Mouse (Mus musculus) limb, embryonic 14.5 days (tissue): ENCODE measurements around the gene Babam1. TPM values are rescaled to one million over a fixed set of nuclear protein-coding genes. Genes with fewer than 3 reads are reported as not detected.

Source experiments
- ATAC-seq: fragments of 200-750 bp; cut with Nextera tagmentation; 2 replicates; pipeline ENCODE4 v1.8.0; 2017; ENCODE audit warnings: low read depth, moderate number of reproducible peaks, moderate TSS enrichment; ENCODE audit not compliant: low FRiP score
- DNase-seq: peaks from one replicate; pipeline ENCODE4 v3.0.0-alpha.2; 2015; ENCODE audit warnings: low spot score
- H3K27ac ChIP-seq: fragments of 300-500 bp; sonication (generic); replicated peaks from 2 replicates; pipeline ENCODE4 v1.5.1; 2014; ENCODE audit warnings: low read depth, mild to moderate bottlenecking, low read length, moderate library complexity, mixed read lengths
- H3K27me3 ChIP-seq: fragments of 300-500 bp; sonication (generic); 2 replicates; pipeline ENCODE4 v1.6.1; 2014; ENCODE audit warnings: low read length, mixed read lengths; ENCODE audit not compliant: control insufficient read depth, insufficient read depth
- H3K36me3 ChIP-seq: fragments of 300-500 bp; sonication (generic); 2 replicates; pipeline ENCODE4 v1.6.1; 2014; ENCODE audit warnings: mild to moderate bottlenecking, low read length, moderate library complexity, mixed read lengths; ENCODE audit not compliant: control insufficient read depth, insufficient read depth
- H3K4me1 ChIP-seq: fragments of 300-500 bp; sonication (generic); 2 replicates; pipeline ENCODE4 v1.6.1; 2014; ENCODE audit warnings: antibody characterized with exemption, low read length, mixed read lengths; ENCODE audit not compliant: control insufficient read depth, insufficient read depth
- H3K4me2 ChIP-seq: fragments of 300-500 bp; sonication (generic); replicated peaks from 2 replicates; pipeline ENCODE4 v1.6.1; 2014; ENCODE audit warnings: low read depth, mild to moderate bottlenecking, low read length, moderate library complexity; ENCODE audit not compliant: severe bottlenecking
- H3K4me3 ChIP-seq: fragments of 300-500 bp; sonication (generic); replicated peaks from 2 replicates; pipeline ENCODE4 v1.5.1; 2014; ENCODE audit warnings: low read length
- H3K9ac ChIP-seq: fragments of 300-500 bp; sonication (generic); 2 replicates; pipeline ENCODE4 v1.6.1; 2014; ENCODE audit warnings: mild to moderate bottlenecking, low read depth, low read length, moderate library complexity; ENCODE audit not compliant: severe bottlenecking
- H3K9me3 ChIP-seq: fragments of 300-500 bp; sonication (generic); 2 replicates; pipeline ENCODE4 v1.6.1; 2016; ENCODE audit warnings: low read length; ENCODE audit not compliant: control insufficient read depth
- POLR2A ChIP-seq: fragments of 200-500 bp; IDR thresholded peaks from 2 replicates; pipeline ENCODE4 v1.8.0; 2012; ENCODE audit warnings: inconsistent platforms, mild to moderate bottlenecking, moderate library complexity, borderline replicate concordance; ENCODE audit not compliant: insufficient read depth, insufficient read length; ENCODE audit errors: extremely low read depth
- WGBS: fragments of 180-500 bp; shearing (Covaris S2); extraction: QIAGEN DNeasy Blood & Tissue Kit; methylation state at CpG from one replicate; pipeline ENCODE4 v1.1.7; 2014; 5-methylcytosine and 5-hydroxymethylcytosine counted together
- polyA plus RNA-seq, 2 experiments: library from polyadenylated mRNA; depleted of rRNA in 1 of 2; stranded (reverse) in 1 of 2; unstranded in 1 of 2; fragments of >200 nt; fragmentation: Nextera tagmentation in 1 of 2; extraction: Ambion mirVana in 1 of 2; gene quantifications; 2 replicates each; pipeline versions ENCODE4 v1.2.1 to v1.2.3; 2012 to 2014

Gene Babam1
- polyA plus RNA-seq, 2 experiments: 88.6 to 117 TPM

DNA sequence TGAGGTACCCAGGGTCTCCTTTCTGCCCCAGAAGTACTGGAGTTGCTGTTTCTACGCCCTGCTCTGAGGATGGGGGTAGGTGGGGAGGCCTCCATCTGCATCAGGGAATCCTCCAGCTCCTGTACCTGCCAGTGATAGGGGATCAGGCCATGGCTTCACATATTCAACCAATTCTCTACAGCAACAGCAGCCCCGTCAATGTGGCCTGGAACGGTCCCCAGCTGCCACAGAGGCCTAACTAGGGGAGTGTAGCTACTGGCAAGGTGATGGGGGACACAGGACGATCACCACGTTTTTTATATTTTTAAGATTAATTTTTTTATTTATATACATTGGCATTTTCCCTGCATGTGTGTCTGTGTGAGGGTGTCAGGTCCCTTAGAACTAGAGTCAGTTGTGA lies 4.3 kb upstream of the Babam1 start:
- Histone ChIP-seq H3K9ac (no peak overlapping the region), H3K36me3 (no peaks in the 10 kb centered on the region), H3K4me1 (peaks cover 2% of the 10 kb centered on the region; the same call in 1 of the 2 replicates), H3K4me3 (no peak overlapping the region), H3K9me3 (no peaks in the 10 kb centered on the region), H3K4me2 (no peak overlapping the region), H3K27me3 (no peaks in the 10 kb centered on the region), H3K27ac (no peak overlapping the region)
- ATAC-seq (no peak), DNase-seq (no peak)
- no peak for TF ChIP-seq POLR2A
- WGBS: 78% methylated on average over 5 of the region's 5 CpGs

DNA sequence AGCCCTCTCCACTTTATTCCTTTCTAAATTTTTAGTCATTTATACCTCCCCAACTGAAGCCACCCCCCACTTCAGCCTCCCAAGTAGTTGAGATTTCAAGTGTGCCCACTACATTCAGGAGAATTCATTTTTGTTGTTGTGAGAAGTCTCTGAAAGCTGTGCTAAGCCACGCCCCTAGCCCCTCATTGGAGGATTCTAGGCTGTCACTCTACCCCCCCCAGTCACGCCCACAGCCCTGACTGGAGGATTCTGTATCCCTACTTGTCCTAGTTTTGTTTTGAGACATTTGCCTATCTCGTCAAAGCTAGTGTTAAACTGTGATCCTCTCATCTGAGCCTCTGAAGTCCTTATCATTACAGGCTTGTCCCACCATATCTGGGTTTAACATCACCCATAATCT lies 3.8 kb upstream of the Babam1 start:
- H3K4me3 ChIP-seq: no peak overlapping the region
- H3K9me3 ChIP-seq: no peaks in the 10 kb centered on the region
- H3K36me3 ChIP-seq: no peaks in the 10 kb centered on the region
- TF ChIP-seq POLR2A: no peak
- H3K4me1 ChIP-seq: peaks cover 5% of the 10 kb centered on the region; the same call in 1 of the 2 replicates
- no peaks in the 10 kb centered on the region for H3K27me3 ChIP-seq
- no peak overlapping the region for H3K9ac ChIP-seq
- 9% methylated on average over 3 of the region's 3 CpGs for WGBS
- 0 out of 2 replicates have a peak overlapping the region, but pooled peaks have one; percentile 15 for H3K4me2 ChIP-seq
- H3K27ac ChIP-seq: no peak overlapping the region
- ATAC-seq (no peak), DNase-seq (peak; percentile 57)

DNA sequence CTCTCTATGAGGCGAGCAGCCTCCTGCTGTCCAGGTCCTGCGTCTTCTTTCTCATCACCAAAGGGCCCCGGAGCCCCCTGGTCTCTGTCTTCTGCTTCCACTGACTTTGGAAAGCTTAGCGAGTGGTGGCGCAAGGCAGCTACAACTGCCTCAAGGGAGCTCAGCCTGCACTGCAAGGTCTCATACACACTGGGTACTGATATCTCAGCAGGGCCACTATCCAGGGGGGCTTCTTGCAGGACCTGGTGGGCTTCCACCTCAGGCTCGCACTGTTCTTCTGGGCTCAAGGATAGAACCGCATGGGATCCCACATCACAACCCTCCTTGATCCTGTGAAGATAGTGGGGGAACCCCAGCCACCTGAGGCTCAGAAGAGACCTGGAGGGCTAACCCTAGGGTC lies 2.2 kb upstream of the Babam1 start:
- Histone ChIP-seq H3K4me1 (peaks cover 5% of the 10 kb centered on the region; the same call in 1 of the 2 replicates), H3K27ac (no peak overlapping the region), H3K36me3 (peaks cover 10% of the 10 kb centered on the region), H3K4me2 (0 out of 2 replicates have a peak overlapping the region, but pooled peaks have one; percentile 1), H3K9ac (no peak overlapping the region), H3K9me3 (no peaks in the 10 kb centered on the region), H3K27me3 (no peaks in the 10 kb centered on the region), H3K4me3 (no peak overlapping the region)
- TF ChIP-seq POLR2A: no peak
- WGBS: 78% methylated on average over 7 of the region's 7 CpGs
- ATAC-seq (no peak), DNase-seq (no peak)

DNA sequence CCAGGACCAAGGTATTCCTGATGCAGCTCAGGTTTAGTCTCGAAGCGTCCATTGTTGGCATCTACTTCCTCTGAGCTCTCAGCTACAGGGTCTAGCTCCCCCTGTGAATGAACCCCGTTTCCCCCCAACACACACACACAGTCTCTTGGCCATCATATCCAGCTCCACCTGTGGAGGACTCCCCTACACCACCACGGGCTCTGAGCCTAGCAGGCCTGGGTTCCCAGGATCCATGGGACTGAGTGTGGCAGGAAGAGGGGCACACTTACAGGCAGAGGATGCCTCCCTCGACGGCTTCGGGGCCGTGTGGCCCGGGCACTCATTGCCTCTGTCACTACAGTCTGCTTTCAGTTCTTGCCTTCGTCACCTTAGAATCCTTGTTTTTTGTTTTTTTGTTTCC lies 1.6 kb upstream of the Babam1 start:
- Histone ChIP-seq H3K4me3 (no peak overlapping the region), H3K9me3 (no peaks in the 10 kb centered on the region), H3K4me2 (0 out of 2 replicates have a peak overlapping the region, but pooled peaks have one; percentile 1), H3K9ac (no peak overlapping the region), H3K36me3 (peaks cover 14% of the 10 kb centered on the region), H3K27me3 (no peaks in the 10 kb centered on the region), H3K4me1 (peaks cover 5% of the 10 kb centered on the region; the same call in 1 of the 2 replicates), H3K27ac (no peak overlapping the region)
- no peak for DNase-seq
- ATAC-seq: no peak
- TF ChIP-seq POLR2A: no peak
- WGBS: 86% methylated on average over 9 of the region's 10 CpGs

DNA sequence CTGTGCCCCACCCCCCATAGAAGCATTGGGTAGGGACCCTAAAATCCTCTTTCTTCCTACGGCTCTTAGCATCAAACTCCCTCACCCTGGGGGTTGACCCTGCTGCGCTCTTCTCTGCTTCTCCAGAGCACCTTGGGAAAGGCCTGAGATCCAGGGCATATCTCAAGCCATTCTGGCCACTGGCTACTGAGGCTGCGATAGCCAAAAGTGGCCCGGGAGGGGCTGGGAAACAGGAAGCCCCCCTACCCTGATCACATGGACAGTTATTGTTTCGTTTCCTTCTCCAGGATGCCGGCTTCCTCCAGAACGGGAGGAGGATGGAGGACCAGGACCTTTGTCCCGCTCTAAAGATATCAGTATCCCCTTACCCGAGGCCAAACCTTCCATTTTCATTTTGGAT lies 1.0 kb upstream of the Babam1 start, which contains the start of gene Ushbp1:
TSS of gene Ushbp1 (minus strand) at position 174 of the 400 bp plus-strand sequence.
- 87% methylated on average over 9 of the region's 9 CpGs for WGBS

More for the DNA sequence above, 1.0 kb upstream of the Babam1 start, which contains the start of gene Ushbp1:
- Histone ChIP-seq H3K36me3 (peaks cover 16% of the 10 kb centered on the region), H3K4me1 (peaks cover 5% of the 10 kb centered on the region; the same call in 1 of the 2 replicates), H3K9ac (no peak within 1 kb of the TSS), H3K9me3 (no peaks in the 10 kb centered on the region), H3K4me3 (peak within 1 kb of the TSS; percentile 83), H3K4me2 (peak within 1 kb of the TSS; percentile 86), H3K27ac (no peak within 1 kb of the TSS), H3K27me3 (no peaks in the 10 kb centered on the region)
- DNase-seq (no peak), ATAC-seq (no peak)
- TF ChIP-seq POLR2A: no peak
